Mouse (Mus musculus): ENCODE results near the gene Creb3l4.

- TF ChIP-seq CTCF (IDR thresholded peaks at IDR 0.05; ENCODE audit: insufficient read depth, low read length) (no peak), POLR2A (IDR thresholded peaks at IDR 0.05; ENCODE audit: borderline replicate concordance, extremely low read depth, low read depth, low read length) (no peak)
Observed at GRCm38 (mm10) chr3:90213956-90214684, 29.2 kb downstream of the Creb3l4 start.

All from lung, adult 2 months (tissue).